Mouse (Mus musculus) stomach, postnatal 0 days (tissue): ENCODE results near the gene Tmem185b.

Experiments
- CTCF ChIP-seq: IDR thresholded peaks from 2 replicates; pipeline ENCODE4 v1.5.1; 2016; ENCODE audit warnings: antibody characterized with exemption, low read depth, mild to moderate bottlenecking, moderate library complexity
- EP300 ChIP-seq: optimal IDR thresholded peaks from 2 replicates; pipeline ENCODE3; 2016; ENCODE audit warnings: antibody characterized with exemption

- TF ChIP-seq CTCF (no peak), EP300 (no peak)
Observed at GRCm38 (mm10) chr1:119492097-119492496, 33.9 kb upstream of the Tmem185b start.
